Mouse (Mus musculus): Measurements from ENCODE around the gene Atxn10. TPM values are rescaled to one million over a fixed set of nuclear protein-coding genes. Genes with fewer than 3 reads are reported as not detected.
"Not testable (repeated sequence)": the region's sequence is repeated elsewhere in the genome, so short reads cannot be mapped to it uniquely, and the experiment has no call there.

Gene Atxn10
- total RNA-seq, 2 experiments from 2014 or later: 364 to 376 TPM

- DNase-seq (ENCODE audit: extremely low spot score in 1 of 2, low spot score in 2 of 2): no peak
- intact Hi-C loops (cut with DNase I): no loop called here
These were observed 6.9 kb upstream of the Atxn10 start for GRCm38 (mm10) chr15:85329096-85329495.

- intact Hi-C loops (cut with DNase I): no loop called here
- DNase-seq (ENCODE audit: extremely low spot score in 1 of 2, low spot score in 2 of 2): no peak
These were observed 6.0 kb upstream of the Atxn10 start for GRCm38 (mm10) chr15:85330024-85330423.

- DNase-seq (ENCODE audit: extremely low spot score in 1 of 2, low spot score in 2 of 2); intact Hi-C loops (cut with DNase I): not testable (repeated sequence)
These were observed 2.5 kb upstream of the Atxn10 start for GRCm38 (mm10) chr15:85333511-85333910.

GRCm38 (mm10) chr15:85334234-85334633 is 1.8 kb upstream of the Atxn10 start:
- no peak for DNase-seq (ENCODE audit: extremely low spot score in 1 of 2, low spot score in 2 of 2)
- intact Hi-C loops (cut with DNase I): no loop called here

GRCm38 (mm10) chr15:85336301-85336991 is 401 bp downstream of the Atxn10 start:
- intact Hi-C loops (cut with DNase I): no loop called here
- peak; percentile 77 to 92 for DNase-seq (ENCODE audit: extremely low spot score in 1 of 2, low spot score in 2 of 2)

GRCm38 (mm10) chr15:85337219-85337618 is 1.2 kb downstream of the Atxn10 start:
- intact Hi-C loops (cut with DNase I): no loop called here
- no peak for DNase-seq (ENCODE audit: extremely low spot score in 1 of 2, low spot score in 2 of 2)

GRCm38 (mm10) chr15:85337979-85338378 is 1.9 kb downstream of the Atxn10 start:
- no peak for DNase-seq (ENCODE audit: extremely low spot score in 1 of 2, low spot score in 2 of 2)
- intact Hi-C loops (cut with DNase I): no loop called here

- no peak for DNase-seq (ENCODE audit: extremely low spot score in 1 of 2, low spot score in 2 of 2)
- intact Hi-C loops (cut with DNase I): no loop called here
These were observed 6.2 kb downstream of the Atxn10 start for GRCm38 (mm10) chr15:85342246-85342645.

GRCm38 (mm10) chr15:85344673-85345072 is 8.6 kb downstream of the Atxn10 start:
- DNase-seq (ENCODE audit: extremely low spot score in 1 of 2, low spot score in 2 of 2): no peak
- intact Hi-C loops (cut with DNase I): no loop called here

GRCm38 (mm10) chr15:85347058-85347700 is 11.1 kb downstream of the Atxn10 start:
- intact Hi-C loops (cut with DNase I): no loop called here
- DNase-seq (ENCODE audit: extremely low spot score in 1 of 2, low spot score in 2 of 2): no peak

GRCm38 (mm10) chr15:85350144-85350543 is 14.1 kb downstream of the Atxn10 start:
- no peak for DNase-seq (ENCODE audit: extremely low spot score in 1 of 2, low spot score in 2 of 2)
- intact Hi-C loops (cut with DNase I): no loop called here

- DNase-seq (ENCODE audit: extremely low spot score in 1 of 2, low spot score in 2 of 2): no peak
- intact Hi-C loops (cut with DNase I): no loop called here
These were observed 18.0 kb downstream of the Atxn10 start for GRCm38 (mm10) chr15:85354060-85354459.

- DNase-seq (ENCODE audit: extremely low spot score in 1 of 2, low spot score in 2 of 2): no peak
- intact Hi-C loops (cut with DNase I): no loop called here
These were observed 20.1 kb downstream of the Atxn10 start for GRCm38 (mm10) chr15:85356112-85356511.

- intact Hi-C loops (cut with DNase I): no loop called here
- DNase-seq (ENCODE audit: extremely low spot score in 1 of 2, low spot score in 2 of 2): no peak
These were observed 21.6 kb downstream of the Atxn10 start for GRCm38 (mm10) chr15:85357465-85358225.

GRCm38 (mm10) chr15:85359483-85359882 is 23.4 kb downstream of the Atxn10 start:
- intact Hi-C loops (cut with DNase I): no loop called here
- DNase-seq (ENCODE audit: extremely low spot score in 1 of 2, low spot score in 2 of 2): no peak

GRCm38 (mm10) chr15:85359901-85360300 is 23.9 kb downstream of the Atxn10 start:
- intact Hi-C loops (cut with DNase I): no loop called here
- DNase-seq (ENCODE audit: extremely low spot score in 1 of 2, low spot score in 2 of 2): no peak

GRCm38 (mm10) chr15:85364366-85364765 is 28.3 kb downstream of the Atxn10 start:
- intact Hi-C loops (cut with DNase I): no loop called here
- no peak for DNase-seq (ENCODE audit: extremely low spot score in 1 of 2, low spot score in 2 of 2)

- no peak for DNase-seq (ENCODE audit: extremely low spot score in 1 of 2, low spot score in 2 of 2)
- intact Hi-C loops (cut with DNase I): no loop called here
These were observed 30.9 kb downstream of the Atxn10 start for GRCm38 (mm10) chr15:85366938-85367337.

- intact Hi-C loops (cut with DNase I): no loop called here
- no peak for DNase-seq (ENCODE audit: extremely low spot score in 1 of 2, low spot score in 2 of 2)
These were observed 33.7 kb downstream of the Atxn10 start for GRCm38 (mm10) chr15:85369765-85370164.

GRCm38 (mm10) chr15:85373125-85373524 is 37.1 kb downstream of the Atxn10 start:
- intact Hi-C loops (cut with DNase I): no loop called here
- DNase-seq (ENCODE audit: extremely low spot score in 1 of 2, low spot score in 2 of 2): no peak

Data from left cerebral cortex, postnatal 10 days (tissue).